Mouse (Mus musculus): ENCODE measurements around the gene Olfr676.
"Not testable (repeated sequence)": the region's sequence is repeated elsewhere in the genome, so short reads cannot be mapped to it uniquely, and the experiment has no call there.

Olfr676 gene

DNA sequence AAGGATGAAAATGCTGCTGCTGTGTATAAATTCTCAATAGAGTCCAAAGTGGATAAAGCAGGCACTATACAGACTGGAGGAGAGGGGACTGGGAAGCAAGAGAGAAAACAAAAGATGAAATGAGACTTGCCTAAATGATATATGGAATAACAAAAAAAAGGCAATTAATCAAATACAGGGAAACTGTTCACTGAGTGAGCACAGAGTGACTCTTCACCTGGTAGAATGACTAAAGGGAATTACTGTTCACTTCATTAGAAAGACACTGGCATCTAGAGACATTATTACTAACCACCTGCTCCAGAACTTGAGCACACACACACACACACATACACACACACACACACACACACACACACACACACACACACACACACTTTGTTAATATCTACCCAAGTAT, at the start of gene Olfr676:
Gene Olfr676, plus strand, starts transcription at position 301 of the 400 bp plus-strand sequence.
- DNase-seq, result no peak

DNA sequence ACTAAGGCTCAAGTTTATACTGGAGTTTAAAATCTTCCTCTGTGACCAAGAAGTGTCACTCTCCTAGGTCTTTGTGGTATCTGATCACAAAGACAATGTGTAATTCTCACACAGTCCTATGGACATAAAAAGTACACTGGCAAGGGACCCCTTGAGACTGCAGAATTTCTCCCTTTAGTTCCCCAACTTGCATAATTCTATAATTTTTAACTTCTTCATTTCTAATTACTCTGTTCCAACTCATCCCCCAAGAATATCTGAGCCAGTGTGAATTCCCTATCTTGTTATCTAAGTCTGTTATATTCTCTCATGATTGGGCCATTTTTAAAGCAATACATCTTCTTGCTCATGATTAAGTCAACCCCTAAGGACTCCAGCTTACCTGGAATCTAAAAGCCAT, 30.6 kb upstream of the Olfr676 start, which contains the start of gene Olfr672:
Gene Olfr672, minus strand, starts transcription at position 101 of the 400 bp plus-strand sequence.
- no peak for DNase-seq

DNA sequence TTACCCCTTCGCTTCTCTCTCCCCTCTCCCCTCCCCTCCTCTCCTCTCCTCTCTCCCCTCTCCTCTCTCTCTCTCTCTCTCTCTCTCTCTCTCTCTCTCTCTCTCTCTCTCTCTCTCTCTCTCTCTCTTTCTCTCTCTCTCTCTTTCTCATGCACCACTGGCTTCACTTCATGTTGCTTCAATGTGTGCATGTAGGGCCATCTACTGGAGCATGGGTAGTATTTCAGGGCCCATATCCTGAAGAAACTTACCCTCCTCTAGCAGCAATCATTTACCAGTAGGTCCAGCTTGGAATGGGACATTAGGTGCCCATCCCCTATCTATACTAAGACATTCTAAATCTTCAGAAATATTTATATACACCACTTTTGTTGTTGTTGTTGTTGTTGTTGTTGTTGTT, 10.0 kb upstream of the Olfr676 start:
- DNase-seq, result no peak

DNA sequence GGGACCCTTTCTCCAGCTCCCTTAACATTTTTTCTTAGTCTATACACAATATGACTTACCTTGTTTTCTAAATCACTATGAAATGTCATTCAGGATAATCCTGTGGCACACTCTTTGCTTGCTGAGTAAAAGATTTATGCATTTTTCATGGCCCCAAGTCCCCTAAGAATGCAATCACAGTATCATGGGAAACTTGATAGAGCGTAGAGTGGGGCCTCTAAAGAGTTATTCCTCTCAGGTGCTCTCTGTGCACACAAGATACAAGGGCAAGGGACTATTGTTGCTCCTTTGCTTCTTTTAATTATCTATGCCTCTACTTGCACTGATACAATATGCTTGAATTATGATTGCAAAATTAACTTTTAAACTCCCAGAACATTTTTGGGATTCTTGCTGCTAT, 4.1 kb upstream of the Olfr676 start, which contains the start of gene Olfr675:
Gene Olfr675, minus strand, starts transcription at position 101 of the 400 bp plus-strand sequence.
- DNase-seq, result no peak

DNA sequence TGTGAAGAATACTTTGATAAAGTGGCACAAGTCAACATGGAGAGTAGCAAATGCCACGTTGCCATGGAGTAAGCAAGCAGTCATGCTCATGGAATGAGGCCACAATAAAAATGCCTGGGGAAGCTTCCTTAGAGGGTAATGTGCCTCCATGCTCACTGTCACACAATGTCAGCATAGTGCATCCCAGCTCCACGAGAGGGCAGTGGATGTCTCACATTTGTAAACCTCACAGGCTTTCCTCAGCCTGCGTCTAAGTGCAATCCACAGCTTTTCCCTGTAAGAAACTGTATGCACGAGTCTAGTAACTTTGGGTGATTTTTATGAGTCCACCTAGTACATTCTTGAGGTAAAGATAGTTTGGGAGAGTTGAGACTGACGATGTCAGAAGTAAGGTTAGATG, 1.3 kb downstream of the Olfr676 start:
- not testable (repeated sequence) for DNase-seq

DNA sequence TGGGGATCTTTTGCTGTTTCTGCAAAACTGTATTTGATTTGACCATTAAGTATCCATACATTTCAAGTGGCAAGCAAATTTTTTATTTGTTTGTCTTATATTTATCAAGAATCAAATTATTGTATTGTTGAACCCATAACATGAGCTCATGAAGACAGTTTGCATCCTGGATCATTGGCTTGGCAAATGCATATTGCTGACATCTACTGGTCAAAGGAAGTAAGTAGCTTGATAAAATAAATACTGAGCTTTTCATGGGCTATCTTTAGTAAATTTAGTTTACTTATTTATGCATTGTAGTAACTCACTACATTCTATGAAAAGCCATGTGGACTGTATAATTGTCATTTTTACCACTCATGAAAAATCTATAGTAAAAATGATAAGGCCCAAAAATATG, 26.5 kb downstream of the Olfr676 start:
- no peak for DNase-seq

DNA sequence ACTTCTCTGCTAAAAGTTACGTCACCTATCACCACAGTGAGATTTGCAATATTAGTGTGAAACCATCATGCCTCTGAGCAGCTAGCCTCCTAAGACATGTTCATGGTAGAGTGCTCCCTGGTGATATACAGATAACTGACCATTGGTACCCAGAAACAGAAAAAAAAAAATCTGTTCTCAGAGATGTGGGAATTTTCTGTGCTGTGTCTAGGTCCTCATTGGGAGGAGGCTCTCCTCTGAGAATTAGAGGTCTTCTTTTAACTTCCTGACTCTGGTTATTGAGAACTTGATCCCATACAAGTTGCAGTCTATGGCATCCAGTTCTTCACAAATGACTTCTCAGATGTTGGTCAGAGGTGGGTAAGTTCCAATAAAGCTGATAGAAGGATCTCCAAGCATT, 31.7 kb downstream of the Olfr676 start, which contains the start of gene Olfr678:
Gene Olfr678, plus strand, starts transcription at position 301 of the 400 bp plus-strand sequence.
- no peak for DNase-seq

DNA sequence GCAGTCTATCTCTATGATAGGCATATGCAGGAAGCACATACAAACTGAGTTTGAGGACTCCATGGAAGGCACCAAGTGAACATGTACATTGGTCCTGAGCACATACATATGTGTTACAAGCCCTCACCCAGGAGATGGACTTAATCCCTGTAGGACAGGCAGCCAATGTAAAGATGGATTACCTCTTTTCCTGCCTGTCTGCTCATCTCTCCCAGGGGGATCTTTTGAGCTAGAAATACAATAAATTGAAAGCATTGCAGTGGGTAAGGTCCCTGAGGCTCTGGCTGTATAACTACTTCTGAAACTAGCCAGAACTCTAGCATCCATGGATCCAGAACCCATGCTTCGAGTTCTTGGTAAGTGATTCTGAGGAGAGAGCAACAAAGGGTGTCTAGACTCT, 48.4 kb downstream of the Olfr676 start, which contains the start of gene Olfr679:
Gene Olfr679, plus strand, starts transcription at position 301 of the 400 bp plus-strand sequence.
- DNase-seq, result no peak
